Mouse (Mus musculus) ES-Bruce4 (cell line): ENCODE measurements around the gene Wap. TPM values are rescaled to one million over a fixed set of nuclear protein-coding genes. Genes with fewer than 3 reads are reported as not detected.

ENCODE experiments used
- H3K27ac ChIP-seq: 2 replicates; pipeline ENCODE4 v1.5.1; 2012; ENCODE audit warnings: low read length, inconsistent platforms; ENCODE audit not compliant: insufficient read depth
- H3K27me3 ChIP-seq: 2 replicates; pipeline ENCODE4 v1.6.1; 2012; ENCODE audit warnings: mild to moderate bottlenecking, low read length, inconsistent platforms; ENCODE audit not compliant: control insufficient read depth, poor library complexity, insufficient read depth, severe bottlenecking
- H3K36me3 ChIP-seq: 2 replicates; pipeline ENCODE4 v1.6.1; 2012; ENCODE audit warnings: inconsistent platforms, mild to moderate bottlenecking, low read length, moderate library complexity; ENCODE audit not compliant: control insufficient read depth, poor library complexity, insufficient read depth, severe bottlenecking
- H3K4me1 ChIP-seq: one replicate; pipeline ENCODE4 v1.8.1; 2011; ENCODE audit warnings: low read length; ENCODE audit not compliant: control insufficient read depth, insufficient read depth
- H3K4me3 ChIP-seq: 2 replicates; pipeline ENCODE4 v1.5.1; 2011; ENCODE audit warnings: low read depth, mild to moderate bottlenecking, low read length
- H3K9ac ChIP-seq: 2 replicates; pipeline ENCODE4 v1.6.1; 2012; ENCODE audit warnings: low read depth, mild to moderate bottlenecking, inconsistent platforms; ENCODE audit not compliant: poor library complexity, severe bottlenecking
- H3K9me3 ChIP-seq: replicated peaks from 2 replicates; pipeline ENCODE4 v1.6.1; 2012; ENCODE audit warnings: mild to moderate bottlenecking, low read length, inconsistent platforms; ENCODE audit not compliant: control insufficient read depth, poor library complexity, insufficient read depth, severe bottlenecking
- CTCF ChIP-seq: IDR thresholded peaks from one replicate; pipeline ENCODE4 v1.8.1; 2011; ENCODE audit warnings: low read depth, low read length
- EP300 ChIP-seq: IDR thresholded peaks from 2 replicates; pipeline ENCODE4 v1.6.1; 2011; ENCODE audit warnings: low read depth, low read length; ENCODE audit not compliant: insufficient read depth
- POLR2A ChIP-seq: IDR thresholded peaks from one replicate; pipeline ENCODE4 v1.8.1; 2011; ENCODE audit warnings: low read length; ENCODE audit not compliant: insufficient read depth
- polyA plus RNA-seq: library from polyadenylated mRNA; stranded (reverse); fragments of >200 nt; gene quantifications from 2 replicates; pipeline ENCODE4 v1.2.4, GENCODE M21; 2011; ENCODE audit warnings: low read depth; ENCODE audit not compliant: missing spikeins, insufficient read depth, insufficient read length

The Wap gene
- polyA plus RNA-seq, 1 experiment = not detected

GRCm38 (mm10) chr11:6675402-6675801, 37.0 kb upstream of the Wap start:
- TF ChIP-seq CTCF (no peak), EP300 (no peak), POLR2A (no peak)
- Histone ChIP-seq H3K27me3 (no peaks in the 10 kb centered on the region), H3K36me3 (no peaks in the 10 kb centered on the region), H3K4me1 (no peaks in the 10 kb centered on the region), H3K9ac (no peak overlapping the region), H3K9me3 (no peaks in the 10 kb centered on the region), H3K27ac (no peak overlapping the region), H3K4me3 (no peak overlapping the region)

- Histone ChIP-seq H3K9me3 (no peaks in the 10 kb centered on the region), H3K27ac (no peak overlapping the region), H3K9ac (no peak overlapping the region), H3K4me1 (no peaks in the 10 kb centered on the region), H3K27me3 (no peaks in the 10 kb centered on the region), H3K4me3 (no peak overlapping the region), H3K36me3 (no peaks in the 10 kb centered on the region)
- no peak for TF ChIP-seq POLR2A
- no peak for TF ChIP-seq EP300
- no peak for TF ChIP-seq CTCF
Measured at GRCm38 (mm10) chr11:6674701-6675100, 36.3 kb upstream of the Wap start.

GRCm38 (mm10) chr11:6670826-6671225, 32.4 kb upstream of the Wap start:
- TF ChIP-seq CTCF (no peak), EP300 (no peak), POLR2A (no peak)
- no peaks in the 10 kb centered on the region for H3K27me3 ChIP-seq
- no peak overlapping the region for H3K9ac ChIP-seq
- H3K36me3 ChIP-seq = no peaks in the 10 kb centered on the region
- no peak overlapping the region for H3K4me3 ChIP-seq
- H3K27ac ChIP-seq = no peak overlapping the region
- no peaks in the 10 kb centered on the region for H3K9me3 ChIP-seq
- H3K4me1 ChIP-seq = no peaks in the 10 kb centered on the region

- Histone ChIP-seq H3K27ac (no peak overlapping the region), H3K36me3 (no peaks in the 10 kb centered on the region), H3K4me3 (no peak overlapping the region), H3K27me3 (no peaks in the 10 kb centered on the region), H3K4me1 (no peaks in the 10 kb centered on the region), H3K9ac (no peak overlapping the region), H3K9me3 (no peaks in the 10 kb centered on the region)
- TF ChIP-seq CTCF (no peak), EP300 (no peak)
Measured at GRCm38 (mm10) chr11:6670044-6670443, 31.6 kb upstream of the Wap start.

GRCm38 (mm10) chr11:6669041-6669440, 30.6 kb upstream of the Wap start:
- H3K4me1 ChIP-seq = no peaks in the 10 kb centered on the region
- no peak overlapping the region for H3K27ac ChIP-seq
- no peak overlapping the region for H3K9ac ChIP-seq
- H3K27me3 ChIP-seq = no peaks in the 10 kb centered on the region
- no peaks in the 10 kb centered on the region for H3K9me3 ChIP-seq
- no peaks in the 10 kb centered on the region for H3K36me3 ChIP-seq
- no peak for TF ChIP-seq EP300
- TF ChIP-seq POLR2A = no peak
- TF ChIP-seq CTCF = no peak
- no peak overlapping the region for H3K4me3 ChIP-seq

GRCm38 (mm10) chr11:6666634-6667033, 28.2 kb upstream of the Wap start:
- Histone ChIP-seq H3K27me3 (no peaks in the 10 kb centered on the region), H3K36me3 (no peaks in the 10 kb centered on the region), H3K27ac (no peak overlapping the region), H3K4me3 (no peak overlapping the region), H3K9ac (no peak overlapping the region), H3K9me3 (no peaks in the 10 kb centered on the region), H3K4me1 (no peaks in the 10 kb centered on the region)
- TF ChIP-seq POLR2A = no peak
- no peak for TF ChIP-seq CTCF
- TF ChIP-seq EP300 = no peak
